Mouse (Mus musculus): ENCODE measurements around the gene Sdr16c6.

Gene Sdr16c6

DNA sequence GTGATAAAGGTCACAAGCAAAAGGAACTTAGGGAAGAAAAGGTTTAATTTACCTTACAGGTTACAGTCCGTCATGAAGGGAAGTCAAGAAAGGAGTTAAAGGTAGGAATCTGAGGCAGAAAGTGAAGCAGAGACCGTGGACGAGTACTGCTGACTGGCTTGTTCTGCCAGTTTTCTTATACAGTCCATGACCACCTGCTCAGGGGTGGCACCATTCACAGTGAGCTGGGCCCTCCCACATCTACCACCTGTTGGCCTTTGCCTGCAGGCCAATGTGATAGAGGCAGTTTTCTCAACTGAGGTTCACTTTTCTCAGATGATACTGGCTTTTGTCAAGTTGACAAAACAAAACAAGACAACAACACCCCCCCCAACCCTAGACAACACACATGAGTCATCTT, at the start of gene Sdr16c6:
Gene Sdr16c6, minus strand, starts transcription at position 151 of the 400 bp plus-strand sequence.
- no peak for DNase-seq (ENCODE audit: low read depth, low spot score)

GRCm38 (mm10) chr4:4080180-4080579, 2.9 kb upstream of the Sdr16c6 start:
- no peak for DNase-seq (ENCODE audit: low read depth, low spot score)

- no peak for DNase-seq (ENCODE audit: low read depth, low spot score)
These were observed 1.8 kb upstream of the Sdr16c6 start for GRCm38 (mm10) chr4:4079132-4079531.

- DNase-seq (ENCODE audit: low read depth, low spot score), result no peak
These were observed 1.3 kb downstream of the Sdr16c6 start for GRCm38 (mm10) chr4:4076001-4076400.
